Mouse (Mus musculus) hindbrain, embryonic 10.5 days (tissue): Measurements from ENCODE around the gene E2f2. TPM values are rescaled to one million over a fixed set of nuclear protein-coding genes. Genes with fewer than 3 reads are reported as not detected.

Experiments used
- DNase-seq: peaks from one replicate; pipeline ENCODE4 v3.0.0-alpha.2; 2017; ENCODE audit warnings: low spot score
- H3K27ac ChIP-seq: fragments of 300-500 bp; sonication (generic); 2 replicates; pipeline ENCODE4 v1.5.1; 2016; ENCODE audit warnings: mild to moderate bottlenecking, moderate library complexity
- H3K27me3 ChIP-seq: fragments of 300-500 bp; sonication (generic); 2 replicates; pipeline ENCODE4 v1.6.1; 2016; ENCODE audit warnings: mild to moderate bottlenecking; ENCODE audit not compliant: poor library complexity, insufficient read depth, severe bottlenecking
- H3K36me3 ChIP-seq: fragments of 300-500 bp; sonication (generic); 2 replicates; pipeline ENCODE4 v1.6.1; 2016; ENCODE audit warnings: mild to moderate bottlenecking, moderate library complexity
- H3K4me1 ChIP-seq: fragments of 300-500 bp; sonication (generic); replicated peaks from 2 replicates; pipeline ENCODE4 v1.6.1; 2016; ENCODE audit warnings: mild to moderate bottlenecking
- H3K4me3 ChIP-seq: fragments of 300-500 bp; sonication (generic); 2 replicates; pipeline ENCODE4 v1.5.1; 2016; ENCODE audit warnings: mild to moderate bottlenecking, moderate library complexity
- H3K9me3 ChIP-seq: fragments of 300-500 bp; sonication (generic); 2 replicates; pipeline ENCODE4 v1.6.1; 2016; ENCODE audit warnings: mild to moderate bottlenecking, moderate library complexity
- WGBS: fragments of 180-500 bp; shearing (Covaris S2); methylation state at CpG from one replicate; pipeline ENCODE4 v1.1.7; 2016; 5-methylcytosine and 5-hydroxymethylcytosine counted together
- polyA plus RNA-seq: library from polyadenylated mRNA; unstranded; fragments of >200 nt; fragmentation: Nextera tagmentation; extraction: Ambion mirVana; gene quantifications from 2 replicates; pipeline ENCODE4 v1.2.1, GENCODE M21; 2016

The E2f2 gene
- 9.0 and 9.4 TPM in 2 replicates for polyA plus RNA-seq

DNA sequence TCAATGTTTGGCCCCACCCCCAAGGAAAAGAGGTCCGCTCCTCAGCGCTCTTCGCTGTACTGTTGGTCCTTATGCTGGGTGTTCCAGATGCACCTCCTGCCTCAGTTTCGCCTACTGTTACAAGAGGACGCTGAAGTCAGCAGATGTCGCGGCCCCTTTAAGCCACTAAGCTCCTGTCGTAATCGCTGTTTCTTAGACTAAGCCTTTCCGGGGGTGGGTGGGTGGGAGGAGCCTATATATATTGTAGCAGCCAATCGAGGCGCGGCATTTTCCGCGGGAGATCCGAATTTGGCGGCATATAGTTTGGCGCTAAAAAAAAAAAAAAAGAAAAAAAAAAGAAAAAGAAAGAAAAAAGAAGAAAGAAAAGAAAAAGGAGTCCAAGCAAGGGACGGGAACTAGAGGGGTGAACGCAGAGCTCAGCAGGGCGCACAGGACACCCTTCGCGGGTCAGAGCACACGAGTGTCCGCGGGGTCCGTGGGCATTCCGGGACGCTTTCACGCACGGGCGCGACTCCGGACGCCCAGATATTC is at the start of gene E2f2:
E2f2 (plus strand) TSS at position 384 of the 531 bp plus-strand sequence.
- H3K4me3 ChIP-seq, result peak within 1 kb of the TSS; percentile 91
- 0 out of 2 replicates have a peak, but pooled peaks cover 12% of the 10 kb centered on the region for H3K36me3 ChIP-seq
- H3K27ac ChIP-seq, result peak within 1 kb of the TSS; percentile 93
- 0 out of 2 replicates have a peak, but pooled peaks cover 5% of the 10 kb centered on the region for H3K27me3 ChIP-seq
- no peaks in the 10 kb centered on the region for H3K9me3 ChIP-seq
- H3K4me1 ChIP-seq, result peaks cover 54% of the 10 kb centered on the region
- WGBS, result under 1% methylated on average over 35 of the region's 35 CpGs
- DNase-seq, result peak; percentile 79

DNA sequence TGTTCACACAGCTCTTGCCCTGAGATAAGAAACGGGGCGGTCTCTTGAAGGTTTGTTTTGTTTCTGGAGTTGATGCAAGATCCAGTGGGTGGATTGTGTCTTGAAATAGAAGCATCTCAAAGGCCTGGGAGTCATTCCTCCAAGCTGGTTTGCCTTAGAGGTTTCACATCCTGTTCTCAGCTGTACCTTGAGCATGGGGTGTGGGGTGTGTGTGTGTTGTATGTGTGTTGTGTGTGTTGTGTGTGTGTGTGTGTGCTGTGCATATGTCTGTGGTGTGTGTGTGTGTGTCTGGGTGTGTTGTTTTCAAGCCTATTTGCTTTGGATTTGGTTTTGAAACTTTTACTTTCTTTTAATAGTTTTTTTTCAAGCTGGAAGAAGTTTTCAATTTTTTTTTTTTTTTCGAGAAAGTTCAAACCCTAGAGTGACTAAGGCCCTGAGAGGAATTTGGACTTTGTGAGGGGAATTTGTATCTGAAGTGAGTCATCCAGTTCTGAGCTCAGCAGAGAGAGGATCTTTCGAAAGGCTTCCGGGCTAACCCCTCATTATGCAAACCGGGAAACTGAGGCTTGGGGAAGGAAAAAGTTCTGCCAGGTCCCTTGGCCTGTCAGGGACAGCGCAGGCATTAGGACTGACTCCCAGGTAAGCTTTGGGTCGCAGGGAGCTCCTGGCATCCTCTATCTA is 48.9 kb upstream of the E2f2 start:
- Histone ChIP-seq H3K9me3 (no peaks in the 10 kb centered on the region), H3K27ac (no peak overlapping the region), H3K27me3 (no peaks in the 10 kb centered on the region), H3K4me3 (no peak overlapping the region), H3K4me1 (peaks cover 37% of the 10 kb centered on the region), H3K36me3 (no peaks in the 10 kb centered on the region)
- DNase-seq, result no peak
- 73% methylated on average over 8 of the region's 8 CpGs for WGBS

DNA sequence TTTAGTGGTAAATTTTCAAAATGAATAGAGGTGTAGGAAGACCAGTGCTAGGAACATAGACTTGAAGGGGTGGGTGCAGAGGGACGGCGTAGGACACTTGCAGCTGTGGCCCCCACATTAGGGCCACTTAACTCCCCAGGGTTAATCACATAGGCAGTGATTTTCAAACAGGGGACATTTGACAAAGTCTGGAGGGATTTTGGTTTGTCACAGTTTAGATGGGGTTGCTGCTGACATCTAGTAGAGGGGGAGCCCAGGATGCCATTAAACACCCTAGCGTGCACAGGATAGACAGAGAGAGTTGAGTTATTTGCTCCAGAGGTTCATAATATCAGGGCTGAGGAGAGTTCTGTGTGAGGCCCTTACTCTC is 48.4 kb upstream of the E2f2 start:
- no peak overlapping the region; the same call in 1 of the 2 replicates for H3K27ac ChIP-seq
- no peaks in the 10 kb centered on the region for H3K27me3 ChIP-seq
- H3K4me3 ChIP-seq, result no peak overlapping the region
- H3K9me3 ChIP-seq, result no peaks in the 10 kb centered on the region
- H3K4me1 ChIP-seq, result peaks cover 34% of the 10 kb centered on the region
- DNase-seq, result no peak
- no peaks in the 10 kb centered on the region for H3K36me3 ChIP-seq
- 91% methylated on average over 3 of the region's 3 CpGs for WGBS

DNA sequence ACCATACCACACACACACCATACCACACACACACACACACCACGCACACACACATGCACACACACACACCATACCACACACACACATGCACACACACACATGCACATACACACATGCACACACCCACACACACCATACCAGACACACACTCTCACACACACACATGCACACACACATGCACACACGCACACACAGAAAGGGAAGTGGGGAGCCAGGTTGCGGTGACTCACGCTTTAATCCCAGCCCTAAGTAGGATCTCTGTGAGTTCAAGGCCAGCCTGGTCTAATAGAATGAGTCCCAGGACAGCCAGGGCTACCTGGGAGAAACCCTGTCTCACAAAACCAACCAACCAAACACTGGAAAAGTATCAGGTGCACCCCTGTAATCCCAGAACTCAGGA is 47.6 kb upstream of the E2f2 start:
- 99% methylated on average over 4 of the region's 4 CpGs for WGBS

DNA sequence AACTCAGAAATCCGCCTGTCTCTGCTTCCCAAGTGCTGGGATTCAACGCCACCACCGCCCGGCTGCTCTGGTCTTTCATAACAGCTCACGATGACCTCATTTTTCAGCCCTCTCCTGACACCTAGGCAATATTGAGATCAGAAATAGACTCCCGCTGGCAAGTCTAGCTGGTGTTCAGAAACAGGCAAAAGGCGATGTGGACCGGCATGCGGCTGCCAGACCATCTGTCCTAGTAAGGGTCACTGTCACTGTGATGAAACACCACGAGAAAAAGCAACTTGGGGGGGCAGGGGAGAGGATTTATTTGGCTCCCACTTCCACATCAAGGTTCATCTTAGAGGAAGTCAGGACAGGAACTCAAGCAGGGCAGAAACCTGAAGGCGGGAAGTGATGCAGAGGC is 46.7 kb upstream of the E2f2 start:
- 0 out of 2 replicates have a peak overlapping the region, but pooled peaks have one; percentile 41 for H3K27ac ChIP-seq
- peaks cover 17% of the 10 kb centered on the region for H3K4me1 ChIP-seq
- H3K27me3 ChIP-seq, result no peaks in the 10 kb centered on the region
- H3K9me3 ChIP-seq, result peaks cover 9% of the 10 kb centered on the region
- no peak overlapping the region for H3K4me3 ChIP-seq
- WGBS, result 88% methylated on average over 11 of the region's 11 CpGs
- no peaks in the 10 kb centered on the region for H3K36me3 ChIP-seq
- no peak for DNase-seq

More for the DNA sequence above, 47.6 kb upstream of the E2f2 start:
- Histone ChIP-seq H3K27me3 (no peaks in the 10 kb centered on the region), H3K4me3 (no peak overlapping the region), H3K9me3 (peaks cover 3% of the 10 kb centered on the region; the same call in 1 of the 2 replicates), H3K27ac (peak overlapping the region; percentile 13; the same call in 1 of the 2 replicates), H3K36me3 (no peaks in the 10 kb centered on the region), H3K4me1 (peaks cover 26% of the 10 kb centered on the region)
- DNase-seq, result no peak

DNA sequence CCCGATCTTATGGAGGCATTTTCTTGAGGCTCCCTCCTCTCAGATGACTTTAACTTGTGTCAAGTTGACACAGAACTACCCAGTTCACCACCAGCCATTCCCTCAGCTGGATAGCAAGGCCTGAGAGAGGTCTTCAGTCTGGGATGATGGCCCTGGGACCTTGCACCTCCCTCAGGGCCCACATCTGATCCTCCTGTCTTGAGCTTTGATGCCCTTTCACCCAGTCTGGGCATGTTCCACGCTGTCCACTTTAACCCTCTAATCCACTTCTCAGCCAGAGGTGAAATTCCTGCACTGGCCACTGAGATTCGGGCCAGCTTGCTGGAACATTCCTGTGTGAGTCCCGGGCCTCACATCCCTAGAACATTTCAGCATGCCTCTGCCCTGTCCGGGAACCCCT is 46.2 kb upstream of the E2f2 start:
- DNase-seq, result no peak
- peak overlapping the region; percentile 41; the same call in 1 of the 2 replicates for H3K27ac ChIP-seq
- no peaks in the 10 kb centered on the region for H3K36me3 ChIP-seq
- H3K4me3 ChIP-seq, result no peak overlapping the region
- peaks cover 9% of the 10 kb centered on the region for H3K9me3 ChIP-seq
- peaks cover 13% of the 10 kb centered on the region for H3K4me1 ChIP-seq
- H3K27me3 ChIP-seq, result no peaks in the 10 kb centered on the region
- 73% methylated on average over 5 of the region's 5 CpGs for WGBS

DNA sequence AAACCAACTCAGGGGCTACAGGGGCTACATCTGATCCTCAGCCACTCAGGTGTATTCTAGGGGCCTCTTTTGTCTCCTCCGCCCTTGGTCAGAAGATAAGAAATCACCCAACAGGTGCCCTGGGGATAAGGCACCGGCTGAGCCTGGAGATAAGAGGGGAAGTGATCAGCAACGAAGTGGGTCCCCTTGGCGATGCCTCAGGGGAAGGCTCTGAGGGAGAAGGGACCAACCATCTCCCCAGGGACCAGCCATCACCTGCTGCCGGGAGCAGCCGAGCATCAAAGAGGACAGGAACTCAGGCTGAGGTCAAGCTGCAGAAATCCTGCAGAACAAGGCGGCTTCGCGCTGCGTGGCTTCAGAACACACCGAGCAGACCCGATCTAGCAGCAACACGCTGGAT is 44.5 kb upstream of the E2f2 start:
- H3K4me1 ChIP-seq, result peaks cover 22% of the 10 kb centered on the region
- WGBS, result 71% methylated on average over 13 of the region's 13 CpGs
- H3K27me3 ChIP-seq, result no peaks in the 10 kb centered on the region
- peak overlapping the region; percentile 54; the same call in 1 of the 2 replicates for H3K27ac ChIP-seq
- no peak for DNase-seq
- H3K36me3 ChIP-seq, result no peaks in the 10 kb centered on the region
- H3K4me3 ChIP-seq, result no peak overlapping the region
- peaks cover 9% of the 10 kb centered on the region for H3K9me3 ChIP-seq

DNA sequence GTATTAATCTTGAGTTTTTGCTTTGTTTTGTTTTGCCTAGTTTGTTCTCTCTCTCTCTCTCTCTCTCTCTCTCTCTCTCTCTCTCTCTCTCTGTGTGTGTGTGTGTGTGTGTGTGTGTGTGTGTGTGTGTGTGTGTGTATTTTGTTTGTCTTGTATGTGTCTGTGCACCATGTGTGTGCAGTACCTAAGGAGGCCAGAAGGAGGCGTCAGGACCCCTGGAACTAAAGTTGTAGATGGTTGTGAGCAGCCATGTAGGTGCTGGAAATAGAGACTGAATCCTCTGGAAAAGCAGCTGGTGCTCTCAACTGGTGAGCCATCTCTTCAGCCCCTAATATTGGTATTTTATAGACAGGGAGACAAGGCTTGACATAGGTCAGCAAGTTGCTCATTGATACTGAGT is 42.4 kb upstream of the E2f2 start:
- 78% methylated on average over 1 of the region's 1 CpGs for WGBS

DNA sequence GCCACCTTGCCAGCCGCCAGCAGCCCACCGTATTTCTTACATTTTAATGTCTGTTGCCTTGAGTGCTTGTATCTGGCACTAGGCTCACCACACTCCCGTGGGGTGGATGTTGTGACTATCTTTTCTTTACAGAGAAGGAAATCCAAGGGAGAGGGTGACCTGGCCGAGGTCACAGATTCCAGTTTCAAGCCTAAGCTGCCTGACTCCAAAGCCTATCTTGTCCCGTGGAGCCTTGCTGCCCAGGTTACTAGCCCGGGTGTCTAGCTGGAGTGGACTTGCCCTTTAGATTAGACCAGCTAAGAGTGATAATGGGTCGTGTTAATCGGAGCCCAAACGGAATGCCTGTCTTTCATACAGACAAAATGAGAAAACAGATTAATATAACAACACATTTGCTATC is 38.4 kb upstream of the E2f2 start:
- Histone ChIP-seq H3K4me1 (peaks cover 67% of the 10 kb centered on the region), H3K4me3 (peak overlapping the region; percentile 54), H3K36me3 (no peaks in the 10 kb centered on the region), H3K27me3 (no peaks in the 10 kb centered on the region), H3K9me3 (peaks cover 9% of the 10 kb centered on the region), H3K27ac (peak overlapping the region; percentile 100)
- DNase-seq, result no peak
- WGBS, result 15% methylated on average over 9 of the region's 9 CpGs

More for the DNA sequence above, 42.4 kb upstream of the E2f2 start:
- H3K9me3 ChIP-seq, result peaks cover 9% of the 10 kb centered on the region
- H3K27ac ChIP-seq, result no peak overlapping the region
- no peaks in the 10 kb centered on the region for H3K36me3 ChIP-seq
- no peaks in the 10 kb centered on the region for H3K27me3 ChIP-seq
- H3K4me1 ChIP-seq, result peaks cover 41% of the 10 kb centered on the region
- H3K4me3 ChIP-seq, result no peak overlapping the region
- no peak for DNase-seq

DNA sequence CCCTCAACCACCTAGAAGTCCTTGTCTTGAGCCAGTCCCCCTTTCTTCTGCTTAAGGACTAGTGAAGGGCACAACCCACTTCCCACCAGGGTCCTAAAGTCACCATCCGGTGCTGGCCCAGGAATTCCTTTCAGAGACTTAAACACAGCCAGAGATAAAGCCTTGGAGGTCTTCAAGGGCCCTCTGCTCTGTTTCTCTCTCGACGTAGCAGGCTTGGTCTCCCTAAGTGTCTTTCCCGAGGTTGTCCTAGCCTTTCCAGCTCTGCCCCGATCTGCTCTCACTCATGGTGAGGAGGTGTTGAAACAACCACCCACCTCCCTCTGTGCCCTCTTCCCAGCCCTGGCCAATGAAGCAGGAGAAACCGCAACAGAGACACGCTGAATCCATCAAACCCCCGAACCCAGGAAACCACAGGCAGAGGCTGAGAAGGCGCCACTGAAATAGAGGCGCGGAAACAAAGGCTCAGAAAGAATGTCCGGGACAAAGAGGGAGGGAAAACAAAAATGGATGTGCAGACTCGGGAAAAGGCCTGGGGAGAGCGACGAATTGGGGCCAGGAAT is 37.7 kb upstream of the E2f2 start:
- H3K9me3 ChIP-seq, result peaks cover 7% of the 10 kb centered on the region
- H3K27me3 ChIP-seq, result no peaks in the 10 kb centered on the region
- no peaks in the 10 kb centered on the region for H3K36me3 ChIP-seq
- peak overlapping the region; percentile 54 for H3K4me3 ChIP-seq
- peaks cover 74% of the 10 kb centered on the region for H3K4me1 ChIP-seq
- peak overlapping the region; percentile 100 for H3K27ac ChIP-seq
- under 1% methylated on average over 15 of the region's 15 CpGs for WGBS
- DNase-seq, result peak; percentile 74

DNA sequence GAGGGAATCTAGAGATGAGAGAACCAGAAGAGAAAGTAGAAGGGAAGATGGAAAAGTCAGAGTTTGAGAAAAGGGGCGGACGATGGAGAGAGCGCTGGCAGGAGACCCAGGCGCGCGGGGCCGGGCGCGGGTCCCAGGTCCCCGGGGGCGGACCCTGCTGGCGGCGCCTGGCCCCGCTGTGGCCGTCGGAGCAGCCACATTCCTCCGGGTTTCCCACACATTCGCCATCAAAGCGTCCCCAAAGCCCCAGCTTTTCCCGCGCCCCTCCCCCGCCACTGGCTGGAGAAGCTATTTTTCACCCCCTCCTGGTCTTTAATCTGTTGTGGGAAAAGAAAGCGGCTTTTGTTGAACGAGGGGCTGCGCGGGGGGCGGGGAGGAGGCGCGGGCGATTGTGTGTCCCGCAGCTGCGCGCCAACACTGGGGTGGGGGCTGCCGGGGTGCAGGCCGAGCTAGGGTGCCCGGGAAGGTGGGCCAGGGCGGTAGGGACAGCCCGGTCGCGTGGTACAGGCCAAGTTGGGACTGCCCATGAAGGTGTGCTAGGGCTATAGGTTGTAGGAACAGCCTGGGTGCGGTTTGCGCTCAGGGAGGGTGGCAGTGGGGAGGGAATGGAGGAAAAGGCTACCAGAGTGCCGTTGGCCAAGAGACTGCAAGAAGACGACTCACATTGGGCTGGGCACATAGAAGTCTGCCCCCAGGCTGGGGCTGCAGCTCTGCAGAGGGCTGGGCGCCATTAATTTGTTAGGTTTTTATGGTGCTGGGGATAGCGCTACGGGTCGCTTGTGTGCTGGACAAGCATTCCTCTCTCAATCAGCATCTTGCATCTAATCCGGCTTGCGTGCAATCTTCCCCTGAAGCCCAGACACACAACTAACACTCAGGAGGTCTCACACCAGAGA is 37.0 kb upstream of the E2f2 start:
- no peaks in the 10 kb centered on the region; the same call in 1 of the 2 replicates for H3K9me3 ChIP-seq
- no peaks in the 10 kb centered on the region for H3K27me3 ChIP-seq
- peak; percentile 89 for DNase-seq
- WGBS, result 1% methylated on average over 50 of the region's 50 CpGs
- no peaks in the 10 kb centered on the region for H3K36me3 ChIP-seq
- H3K4me3 ChIP-seq, result peak overlapping the region; percentile 54
- H3K27ac ChIP-seq, result peak overlapping the region; percentile 100
- peaks cover 81% of the 10 kb centered on the region for H3K4me1 ChIP-seq

DNA sequence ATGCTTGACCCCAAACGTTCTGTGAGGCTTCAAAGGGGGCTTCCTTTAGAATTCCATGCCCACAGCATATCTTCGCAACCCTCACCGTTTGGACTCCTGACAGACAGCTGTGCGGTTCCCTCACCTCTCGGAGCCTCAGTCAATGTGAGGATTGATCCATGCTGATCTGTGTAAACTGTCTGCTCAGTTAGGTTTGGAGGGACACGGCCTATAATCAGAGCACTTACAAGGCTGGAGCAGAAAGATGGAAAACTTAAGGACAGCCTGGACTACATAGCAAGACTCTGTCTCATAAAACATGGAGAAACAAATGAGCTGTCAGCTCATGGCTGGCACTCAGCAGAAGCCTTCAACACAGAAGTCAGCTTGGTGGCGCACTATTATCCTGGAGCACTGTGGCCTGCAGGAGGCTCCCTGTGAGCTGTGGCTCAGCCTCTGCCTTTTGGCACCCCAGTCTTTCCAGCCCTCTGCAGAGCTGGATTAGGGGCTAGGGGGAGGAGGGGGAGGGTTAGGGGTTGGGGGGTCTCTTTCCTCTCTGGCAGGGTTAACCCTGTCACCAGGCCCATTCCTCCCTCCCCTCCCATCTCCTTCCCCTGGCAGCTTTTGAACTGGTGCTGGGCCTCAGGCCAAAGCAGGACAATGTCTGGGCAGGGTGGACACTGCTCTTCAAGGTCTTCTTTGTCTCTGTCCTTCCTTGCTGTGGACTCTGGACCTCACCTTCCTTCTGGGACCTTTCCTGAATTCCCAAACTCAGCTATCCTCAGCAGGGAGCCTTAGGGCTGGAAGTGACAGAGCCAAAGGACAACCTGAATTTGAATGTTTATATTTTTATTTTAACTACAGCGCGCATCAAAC is 36.1 kb upstream of the E2f2 start:
- 24% methylated on average over 9 of the region's 9 CpGs for WGBS
- Histone ChIP-seq H3K27me3 (no peaks in the 10 kb centered on the region), H3K36me3 (no peaks in the 10 kb centered on the region), H3K27ac (peak overlapping the region; percentile 100), H3K4me3 (peak overlapping the region; percentile 54), H3K9me3 (no peaks in the 10 kb centered on the region), H3K4me1 (peaks cover 90% of the 10 kb centered on the region)
- peak; percentile 66 for DNase-seq
